Mouse (Mus musculus) CH12.LX (cell line): ENCODE data around the gene Dnajb5. TPM values are rescaled to one million over a fixed set of nuclear protein-coding genes. Genes with fewer than 3 reads are reported as not detected.

Source experiments
- DNase-seq: peaks from one replicate; pipeline ENCODE4 v3.0.0-alpha.2; 2013; ENCODE audit errors: extremely low read depth
- H3K27ac ChIP-seq: 2 replicates; pipeline ENCODE4 v1.5.1; 2012; ENCODE audit warnings: low read depth, mild to moderate bottlenecking, control low read depth, moderate library complexity; ENCODE audit not compliant: insufficient read depth
- H3K27me3 ChIP-seq: replicated peaks from 2 replicates; pipeline ENCODE3; 2012; ENCODE audit warnings: inconsistent platforms
- H3K36me3 ChIP-seq, 2 experiments: replicated peaks in 1 of 2; 2 replicates each; pipeline versions ENCODE3 to v1.6.1; 2012; ENCODE audit warnings: inconsistent platforms in 1 of 2, low read length in 1 of 2, mild to moderate bottlenecking in 1 of 2, mixed read lengths in 1 of 2, moderate library complexity in 1 of 2; ENCODE audit not compliant: control insufficient read depth in 1 of 2, insufficient read depth in 1 of 2
- H3K4me1 ChIP-seq, 2 experiments: 2 replicates each; pipeline ENCODE4 v1.6.1; 2012; ENCODE audit warnings: inconsistent platforms in 1 of 2, moderate library complexity in 1 of 2; ENCODE audit not compliant: insufficient read depth in 2 of 2, control insufficient read depth in 1 of 2
- H3K4me2 ChIP-seq: 2 replicates; pipeline ENCODE4 v1.6.1; 2012; ENCODE audit warnings: low read depth, mild to moderate bottlenecking, control low read depth; ENCODE audit not compliant: poor library complexity, insufficient read depth, severe bottlenecking
- H3K4me3 ChIP-seq, 3 experiments: fragments of 150-350 bp in 1 of 3; sonication (generic) in 1 of 3; replicated peaks in 1 of 3; 2 replicates each; pipeline versions ENCODE3 to v1.5.1; 2011 to 2012; ENCODE audit warnings: low read depth in 2 of 3, low read length in 2 of 3, mild to moderate bottlenecking in 2 of 3, moderate library complexity in 2 of 3, control low read depth in 1 of 3, improper control_type of control experiment in 1 of 3, inconsistent platforms in 1 of 3, mixed read lengths in 1 of 3; ENCODE audit not compliant: poor library complexity in 1 of 3
- H3K79me2 ChIP-seq: replicated peaks from 2 replicates; pipeline ENCODE4 v1.6.1; 2012; ENCODE audit warnings: mild to moderate bottlenecking, moderate library complexity; ENCODE audit not compliant: control insufficient read depth, poor library complexity, insufficient read depth, severe bottlenecking; ENCODE audit errors: extremely low read depth
- H3K9ac ChIP-seq: 2 replicates; pipeline ENCODE4 v1.6.1; 2012; ENCODE audit warnings: low read depth, mild to moderate bottlenecking, control low read depth, moderate library complexity; ENCODE audit not compliant: insufficient read depth
- H3K9me3 ChIP-seq: replicated peaks from 2 replicates; pipeline ENCODE3; 2012; ENCODE audit warnings: low read length, inconsistent platforms, mixed read lengths
- BHLHE40 ChIP-seq: IDR thresholded peaks from 2 replicates; pipeline ENCODE4 v1.6.1; 2011; ENCODE audit warnings: mild to moderate bottlenecking, low read depth, low read length, improper control_type of control experiment
- CHD1 ChIP-seq: IDR thresholded peaks from 2 replicates; pipeline ENCODE4 v1.6.1; 2012; ENCODE audit warnings: low read depth, low read length, improper control_type of control experiment, inconsistent platforms
- CTCF ChIP-seq, 2 experiments: IDR thresholded peaks in 1 of 2; conservative IDR thresholded peaks in 1 of 2; 2 replicates each; pipeline ENCODE4 v1.5.1; 2011 to 2012; ENCODE audit warnings: low read depth in 2 of 2, low read length in 2 of 2, improper control_type of control experiment in 1 of 2, inconsistent platforms in 1 of 2, mild to moderate bottlenecking in 1 of 2, moderate library complexity in 1 of 2
- ETS1 ChIP-seq: conservative IDR thresholded peaks from 2 replicates; pipeline ENCODE4 v1.6.1; 2012; ENCODE audit warnings: low read depth, mild to moderate bottlenecking, inconsistent platforms, low read length, improper control_type of control experiment, moderate library complexity
- GABPA ChIP-seq: IDR thresholded peaks from 2 replicates; pipeline ENCODE4 v1.6.1; 2012; ENCODE audit warnings: low read depth, low read length, improper control_type of control experiment, inconsistent platforms; ENCODE audit not compliant: insufficient replicate concordance
- HCFC1 ChIP-seq: IDR thresholded peaks from 2 replicates; pipeline ENCODE4 v1.6.1; 2012; ENCODE audit warnings: low read depth, mild to moderate bottlenecking, inconsistent platforms, low read length, improper control_type of control experiment
- MAFK ChIP-seq: IDR thresholded peaks from 2 replicates; pipeline ENCODE4 v1.6.1; 2011; ENCODE audit warnings: low read length, improper control_type of control experiment; ENCODE audit not compliant: insufficient replicate concordance
- MAZ ChIP-seq: IDR thresholded peaks from 2 replicates; pipeline ENCODE4 v1.6.1; 2012; ENCODE audit warnings: low read depth, mild to moderate bottlenecking, inconsistent platforms, low read length, improper control_type of control experiment, moderate library complexity
- MXI1 ChIP-seq: IDR thresholded peaks from 2 replicates; pipeline ENCODE4 v1.6.1; 2011; ENCODE audit warnings: mild to moderate bottlenecking, low read depth, low read length, improper control_type of control experiment
- MYC ChIP-seq: IDR thresholded peaks from 2 replicates; pipeline ENCODE4 v1.6.1; 2011; ENCODE audit warnings: low read depth, mild to moderate bottlenecking, improper control_type of control experiment, low read length
- NELFE ChIP-seq: IDR thresholded peaks from 2 replicates; pipeline ENCODE4 v1.6.1; 2011; ENCODE audit warnings: low read depth, low read length, improper control_type of control experiment
- RAD21 ChIP-seq: IDR thresholded peaks from 2 replicates; pipeline ENCODE4 v1.6.1; 2011; ENCODE audit warnings: low read depth, mild to moderate bottlenecking, low read length, improper control_type of control experiment, moderate library complexity
- SMC3 ChIP-seq: IDR thresholded peaks from 2 replicates; pipeline ENCODE4 v1.6.1; 2011; ENCODE audit warnings: low read depth, low read length, improper control_type of control experiment
- TCF12 ChIP-seq: IDR thresholded peaks from 2 replicates; pipeline ENCODE4 v1.6.1; 2014; ENCODE audit warnings: low read depth, mild to moderate bottlenecking, inconsistent platforms, low read length, improper control_type of control experiment
- USF1 ChIP-seq: IDR thresholded peaks from 2 replicates; pipeline ENCODE4 v1.6.1; 2014; ENCODE audit warnings: low read depth, mild to moderate bottlenecking, inconsistent platforms, low read length, improper control_type of control experiment
- ZKSCAN1 ChIP-seq: IDR thresholded peaks from 2 replicates; pipeline ENCODE4 v1.6.1; 2012; ENCODE audit warnings: low read depth, inconsistent platforms, low read length, improper control_type of control experiment, borderline replicate concordance
- ZMIZ1 ChIP-seq: IDR thresholded peaks from 2 replicates; pipeline ENCODE4 v1.6.1; 2012; ENCODE audit warnings: low read depth, mild to moderate bottlenecking, inconsistent platforms, low read length, improper control_type of control experiment
- ZNF384 ChIP-seq: IDR thresholded peaks from 2 replicates; pipeline ENCODE4 v1.6.1; 2012; ENCODE audit warnings: low read depth, low read length, improper control_type of control experiment, inconsistent platforms
- dilution Hi-C: fragments of 300-500 bp; cut with MboI; formaldehyde crosslinking; loops from 2 replicates; pipeline ENCODE4 v1.14.3; 2020; ENCODE audit warnings: low sequenced_read_pairs; ENCODE audit not compliant: extremely low pct_unique_long_range_greater_than_20kb, extremely low pct_ligation_motif_present
- in situ Hi-C: fragments of 300-500 bp; cut with MboI; formaldehyde crosslinking; loops from 3 replicates; pipeline ENCODE4 v1.14.3; 2019; ENCODE audit warnings: low sequenced_read_pairs, low pct_ligation_motif_present, low pct_unique_long_range_greater_than_20kb, mixed read lengths
- polyA plus RNA-seq: library from polyadenylated mRNA; unstranded; fragments of >175 nt; gene quantifications from 2 replicates; pipeline ENCODE4 v1.2.1, GENCODE M21; 2012; ENCODE audit warnings: low read depth; ENCODE audit not compliant: insufficient read length
- total RNA-seq, 2 experiments: library from RNA; depleted of rRNA; stranded (reverse); fragments of 300-350 nt in 1 of 2; fragments of >200 nt in 1 of 2; gene quantifications; 2 replicates each; pipeline ENCODE4 v1.2.3; 2012 to 2014

The Dnajb5 gene
- total and polyA plus RNA-seq, 3 experiments, result 1.9 to 3.9 (median 2.7) TPM

GRCm38 (mm10) chr4:42945445-42945844 lies 4.2 kb upstream of the Dnajb5 start:
- no peak for TF ChIP-seq ZKSCAN1
- TF ChIP-seq TCF12, result no peak
- TF ChIP-seq MXI1, result no peak
- no peak for TF ChIP-seq MAZ
- no peak for TF ChIP-seq ETS1
- no peak for TF ChIP-seq USF1
- TF ChIP-seq GABPA, result no peak
- TF ChIP-seq ZNF384, result no peak
- no peak for TF ChIP-seq NELFE
- TF ChIP-seq RAD21, result no peak
- TF ChIP-seq MYC, result no peak
- no peak for TF ChIP-seq HCFC1
- peaks cover 76% of the 10 kb centered on the region for H3K27me3 ChIP-seq

GRCm38 (mm10) chr4:42945952-42946351 lies 3.7 kb upstream of the Dnajb5 start:
- Histone ChIP-seq H3K79me2 (no peaks in the 10 kb centered on the region), H3K36me3 (no peaks in the 10 kb centered on the region), H3K27ac (no peak overlapping the region), H3K4me2 (no peak overlapping the region), H3K4me1 (peaks cover 9 to 28% of the 10 kb centered on the region in 2 experiments), H3K9ac (no peak overlapping the region), H3K4me3 (no peak overlapping the region), H3K27me3 (peaks cover 71% of the 10 kb centered on the region), H3K9me3 (no peaks in the 10 kb centered on the region)
- in situ Hi-C loops, result no loop called here
- TF ChIP-seq MAFK (no peak), CTCF (conservative IDR thresholded peaks at IDR 0.05 in 1 of 2, IDR thresholded peaks at IDR 0.05 in 1 of 2; ENCODE audit: low read depth in 2 of 2, low read length in 2 of 2) (peak; percentile 32 to 71; a peak in 3 of 4 replicates), RAD21 (peak; percentile 24), SMC3 (peak; percentile 62), BHLHE40 (no peak), CHD1 (no peak), ZMIZ1 (no peak)
- peak; percentile 44 for DNase-seq
- dilution Hi-C loops, result no loop called here

More at GRCm38 (mm10) chr4:42945445-42945844, 4.2 kb upstream of the Dnajb5 start:
- no peaks in the 10 kb centered on the region for H3K79me2 ChIP-seq
- no peak overlapping the region for H3K4me2 ChIP-seq
- dilution Hi-C loops (no loop called here), in situ Hi-C loops (no loop called here)
- no peaks in the 10 kb centered on the region for H3K36me3 ChIP-seq
- no peak for DNase-seq
- H3K27ac ChIP-seq, result no peak overlapping the region
- H3K9me3 ChIP-seq, result no peaks in the 10 kb centered on the region
- no peak overlapping the region for H3K9ac ChIP-seq
- peaks cover 7 to 24% of the 10 kb centered on the region in 2 experiments for H3K4me1 ChIP-seq
- no peak overlapping the region for H3K4me3 ChIP-seq
